7 mouse cellular contexts compared by ENCODE assay signal in the genomic region with DNA sequence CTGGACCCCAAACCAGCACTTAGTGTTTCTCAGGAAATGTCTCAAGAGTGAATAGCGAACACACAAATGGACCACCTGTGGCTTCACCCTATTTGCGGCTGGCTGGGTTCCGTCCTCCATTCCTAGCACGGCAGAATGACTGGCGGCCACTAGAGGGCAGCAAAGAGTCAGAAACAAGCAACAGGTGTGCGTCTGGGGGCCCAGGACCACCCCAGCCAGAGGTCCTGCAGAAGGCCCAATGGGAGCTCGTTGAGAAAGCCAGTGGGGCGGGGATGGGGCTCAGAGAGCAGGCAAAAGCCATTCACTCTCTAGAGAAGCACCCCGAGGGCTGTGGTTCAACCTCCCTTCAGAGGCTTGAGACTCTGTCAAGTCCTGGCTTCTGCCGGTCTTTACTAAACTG.
DNase-seq lines count a peak whose midpoint lies in the region; ATAC-seq and TF ChIP-seq lines count a peak whose summit lies in the region.

No protein-coding gene starts in this region.

- 4% methylated on average over 10 of the region's 10 CpGs for WGBS in forebrain, embryonic 14.5 days
- 5% methylated on average over 10 of the region's 10 CpGs for whole genome bisulfite sequencing in hindbrain, embryonic 16.5 days
- 6% methylated on average over 10 of the region's 10 CpGs for WGBS in midbrain, embryonic 13.5 days
- WGBS in spleen, adult 2 months: 12% methylated on average over 10 of the region's 10 CpGs

- H3K36me3 ChIP-seq in forebrain, embryonic 14.5 days (ENCODE audit: control insufficient read depth, insufficient read depth, low read length): no peaks in the 10 kb centered on the region
- H3K36me3 ChIP-seq in hindbrain, embryonic 16.5 days (ENCODE audit: control insufficient read depth, insufficient read depth, low read length): no peaks in the 10 kb centered on the region
- no peaks in the 10 kb centered on the region for H3K36me3 ChIP-seq in midbrain, embryonic 13.5 days
- H3K36me3 ChIP-seq in spleen, adult 2 months (ENCODE audit: control insufficient read depth, insufficient read depth, low read length): peaks cover 25% of the 10 kb centered on the region

- no peak overlapping the region for H3K4me2 ChIP-seq in forebrain, embryonic 14.5 days (ENCODE audit: low read length)
- no peak overlapping the region for H3K4me2 ChIP-seq in hindbrain, embryonic 16.5 days (ENCODE audit: low read length)
- H3K4me2 ChIP-seq in midbrain, embryonic 13.5 days (replicated peaks): no peak overlapping the region

- in situ Hi-C loops in Patski (cut with MboI; ENCODE audit: low pct_unique_long_range_greater_than_20kb): loop anchor here (25.0 kb wide), 1 partner anchor 348 kb away; no protein-coding TSS in a partner anchor

- no peak overlapping the region for H3K9ac ChIP-seq in forebrain, embryonic 14.5 days (ENCODE audit: low read length)
- H3K9ac ChIP-seq in hindbrain, embryonic 16.5 days (ENCODE audit: low read depth, low read length): no peak overlapping the region
- no peak overlapping the region for H3K9ac ChIP-seq in midbrain, embryonic 13.5 days (replicated peaks)

- no peak overlapping the region for H3K27ac ChIP-seq in forebrain, embryonic 14.5 days (ENCODE audit: low read depth, low read length)
- no peak overlapping the region for H3K27ac ChIP-seq in hindbrain, embryonic 16.5 days (ENCODE audit: low read depth, low read length)
- no peak overlapping the region for H3K27ac ChIP-seq in midbrain, embryonic 13.5 days
- H3K27ac ChIP-seq in spleen, adult 2 months (ENCODE audit: insufficient read depth, low read length): no peak overlapping the region

- no peaks in the 10 kb centered on the region for H3K9me3 ChIP-seq in forebrain, embryonic 14.5 days (replicated peaks; ENCODE audit: control insufficient read depth, low read length)
- no peaks in the 10 kb centered on the region for H3K9me3 ChIP-seq in hindbrain, embryonic 16.5 days (ENCODE audit: control insufficient read depth, low read length)
- H3K9me3 ChIP-seq in midbrain, embryonic 13.5 days: no peaks in the 10 kb centered on the region

- POLR2A ChIA-PET in Patski (lab: Charles Lee): no interaction called here

- no peaks in the 10 kb centered on the region for H3K4me1 ChIP-seq in forebrain, embryonic 14.5 days (ENCODE audit: control insufficient read depth, insufficient read depth, low read length)
- peaks cover 4% of the 10 kb centered on the region; the same call in 1 of the 2 replicates for H3K4me1 ChIP-seq in hindbrain, embryonic 16.5 days (ENCODE audit: control insufficient read depth, insufficient read depth, low read depth, low read length)
- H3K4me1 ChIP-seq in midbrain, embryonic 13.5 days (replicated peaks): peaks cover 10% of the 10 kb centered on the region; the same call in 1 of the 2 replicates
- H3K4me1 ChIP-seq in spleen, adult 2 months (ENCODE audit: control insufficient read depth, insufficient read depth, insufficient read length): no peaks in the 10 kb centered on the region

- TF ChIP-seq CTCF in Patski (IDR thresholded peaks at IDR 0.05): peak; percentile 84
- peak; percentile 72 for TF ChIP-seq CTCF in spleen, adult 2 months (IDR thresholded peaks at IDR 0.05; ENCODE audit: extremely low read depth, insufficient read depth, insufficient read length, insufficient replicate concordance)

- no peak for ATAC-seq in Patski
- peak; percentile 34; the same call in 1 of the 2 replicates for ATAC-seq in forebrain, embryonic 14.5 days
- 0 out of 2 replicates have a peak, but pooled peaks have one; percentile 41 for ATAC-seq in hindbrain, embryonic 16.5 days
- ATAC-seq in midbrain, embryonic 13.5 days: peak; percentile 62; the same call in 1 of the 2 replicates

- no peak for DNase-seq in Patski (ENCODE audit: low read depth, low spot score)
- DNase-seq in c-Kit-negative CD71-positive TER-119-positive erythroid progenitor cells, embryonic 14.5 days (ENCODE audit: low read depth, low spot score): peak; percentile 46
- DNase-seq in forebrain, embryonic 14.5 days (ENCODE audit: low spot score): peak; percentile 85
- DNase-seq in left cerebral cortex, adult 9 months (ENCODE audit: low spot score in 2 of 2): peak; percentile 13 to 71
- DNase-seq in spleen, adult 2 months (ENCODE audit: low read depth in 1 of 2, low spot score in 2 of 2): peak; percentile 35 to 66

- H3K27me3 ChIP-seq in Patski: peaks cover 32% of the 10 kb centered on the region
- peaks cover 16% of the 10 kb centered on the region; the same call in 1 of the 2 replicates for H3K27me3 ChIP-seq in forebrain, embryonic 14.5 days (replicated peaks; ENCODE audit: control insufficient read depth, insufficient read depth, low read length)
- H3K27me3 ChIP-seq in hindbrain, embryonic 16.5 days (replicated peaks; ENCODE audit: control insufficient read depth, insufficient read depth, low read length): peaks cover 11% of the 10 kb centered on the region
- H3K27me3 ChIP-seq in midbrain, embryonic 13.5 days: peaks cover 64% of the 10 kb centered on the region
- H3K27me3 ChIP-seq in spleen, adult 2 months (ENCODE audit: control insufficient read depth, insufficient read depth, low read length): no peaks in the 10 kb centered on the region

- CTCF ChIA-PET in Patski (lab: Charles Lee): no interaction called here

- TF ChIP-seq POLR2A in spleen, adult 2 months (IDR thresholded peaks at IDR 0.05; ENCODE audit: low read depth, low read length): no peak

- no peak overlapping the region for H3K4me3 ChIP-seq in forebrain, embryonic 14.5 days (ENCODE audit: low read depth, low read length)
- no peak overlapping the region for H3K4me3 ChIP-seq in hindbrain, embryonic 16.5 days (ENCODE audit: low read length)
- no peak overlapping the region for H3K4me3 ChIP-seq in midbrain, embryonic 13.5 days (replicated peaks)
- H3K4me3 ChIP-seq in spleen, adult 2 months (ENCODE audit: extremely low read depth, insufficient read depth, insufficient read length): no peak overlapping the region
